Mouse (Mus musculus): ENCODE measurements at regions not wholly inside any gene's neighbourhood (a gene's known extent, or its start where the extent isn't known, plus 50 kb on each side); places are given as distances from the start of the nearest gene placed in this dataset.
A peak's percentile ranks its signal among the peaks of the same experiment; 100 is the strongest.

DNA sequence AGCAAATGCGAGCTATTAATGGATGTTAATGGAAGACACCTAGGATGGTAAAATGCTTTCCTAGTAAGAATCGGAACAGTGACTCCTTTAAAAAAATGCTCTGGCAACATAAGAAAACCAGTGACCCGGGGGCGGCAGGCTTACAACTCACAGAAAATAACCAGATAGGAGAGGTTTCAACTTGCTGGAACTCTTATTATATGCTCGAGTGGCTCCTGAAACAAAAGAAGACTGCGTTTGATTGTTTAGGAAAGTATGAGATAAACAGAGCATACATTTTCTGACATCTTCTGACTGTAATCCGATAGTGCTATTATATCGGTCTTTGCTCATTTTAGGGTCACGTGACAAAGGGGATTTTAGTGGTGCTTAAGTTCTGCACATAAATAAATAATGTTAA is 152.8 kb upstream of the Pkn2 start:
- DNase-seq = no peak

DNA sequence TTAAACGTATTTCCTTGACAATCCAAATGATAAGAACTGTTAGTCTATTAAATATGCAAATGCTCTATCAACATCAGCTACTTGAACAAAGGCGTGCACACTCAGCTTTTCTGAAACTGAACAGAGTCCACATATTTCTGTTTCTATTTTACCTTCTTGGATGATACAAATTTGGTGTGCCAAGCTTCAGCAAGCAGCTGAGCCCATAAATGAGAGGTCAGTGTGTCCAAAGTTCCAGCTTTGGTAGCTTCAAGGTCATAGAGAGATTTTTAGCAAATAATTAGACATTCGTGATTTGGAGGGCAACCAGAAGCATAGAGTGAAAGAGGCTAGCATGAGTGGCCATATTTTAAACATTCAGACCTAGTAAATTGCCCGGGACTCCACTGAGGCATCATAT is 140.7 kb upstream of the Pkn2 start:
- no peak for DNase-seq

DNA sequence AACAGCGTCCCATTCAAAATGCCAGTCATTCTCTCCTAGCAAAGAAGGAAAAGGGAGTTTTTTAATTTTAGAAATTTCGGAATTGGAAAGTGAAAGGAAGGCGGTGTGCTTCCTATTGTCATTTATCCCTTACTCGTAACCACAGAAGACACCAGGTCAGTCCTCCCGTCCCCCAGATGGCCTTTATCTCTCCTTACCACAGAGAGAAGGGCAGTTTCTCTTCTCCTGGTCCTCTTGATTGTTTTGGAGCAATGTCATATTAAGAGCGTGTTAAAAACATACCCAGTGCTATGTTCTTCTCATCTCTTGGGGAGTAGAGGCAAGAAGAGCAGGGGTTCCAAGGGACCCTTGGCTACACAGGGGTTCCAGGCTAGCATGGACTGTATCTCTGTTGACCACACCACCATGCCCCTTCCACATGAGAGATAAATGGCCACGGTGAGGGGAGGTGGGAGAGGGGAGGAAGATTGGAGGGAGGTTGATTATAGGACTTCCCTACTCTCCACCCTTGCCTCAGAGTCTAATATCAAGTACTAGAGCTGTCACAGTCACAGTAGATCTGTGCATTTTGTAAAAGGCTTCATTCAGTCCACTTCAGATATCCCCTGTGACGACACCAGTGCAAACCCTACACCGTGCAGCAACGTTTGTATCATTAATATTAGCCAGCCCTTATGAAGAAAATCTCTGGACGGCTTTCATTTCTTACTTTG is 139.5 kb upstream of the Pkn2 start:
- DNase-seq = no peak

DNA sequence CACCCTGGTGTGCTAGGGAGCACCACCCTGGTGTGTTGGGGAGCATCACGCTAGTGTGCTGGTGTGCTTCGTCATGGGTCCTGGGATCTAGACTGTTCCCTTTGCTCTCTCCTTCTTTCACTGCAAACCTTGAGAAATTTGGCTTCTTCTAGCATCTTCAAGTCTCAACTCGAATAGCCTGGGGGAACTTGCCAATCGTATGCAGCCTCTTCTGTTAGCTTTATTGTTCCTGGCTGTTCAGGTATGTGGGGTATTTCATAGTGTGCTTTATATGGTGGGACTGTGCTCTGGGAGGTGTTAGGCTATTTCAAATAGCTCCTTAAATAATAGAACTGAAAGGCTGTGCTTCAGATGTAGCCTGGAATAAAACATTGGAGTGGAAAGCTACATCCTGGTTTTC is 135.7 kb upstream of the Pkn2 start:
- no peak for DNase-seq

DNA sequence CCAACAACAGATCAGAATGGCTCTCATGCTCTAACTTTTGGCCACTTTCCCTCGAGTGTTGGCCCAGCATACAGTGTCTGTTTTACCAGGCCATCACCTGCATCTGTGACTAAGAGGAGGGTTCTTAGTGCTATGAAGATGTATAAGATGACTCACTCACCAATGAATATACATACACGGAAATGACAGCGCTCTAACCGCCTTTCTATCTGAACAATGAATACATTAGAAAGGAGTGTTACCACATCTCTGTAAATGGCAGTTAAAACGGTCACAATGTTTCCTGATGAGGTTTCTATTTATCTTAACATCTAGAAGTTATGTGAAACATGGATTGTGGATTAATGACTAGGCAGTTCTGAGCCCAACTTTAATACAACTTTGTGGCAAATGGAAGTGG is 135.0 kb upstream of the Pkn2 start:
- DNase-seq = no peak

DNA sequence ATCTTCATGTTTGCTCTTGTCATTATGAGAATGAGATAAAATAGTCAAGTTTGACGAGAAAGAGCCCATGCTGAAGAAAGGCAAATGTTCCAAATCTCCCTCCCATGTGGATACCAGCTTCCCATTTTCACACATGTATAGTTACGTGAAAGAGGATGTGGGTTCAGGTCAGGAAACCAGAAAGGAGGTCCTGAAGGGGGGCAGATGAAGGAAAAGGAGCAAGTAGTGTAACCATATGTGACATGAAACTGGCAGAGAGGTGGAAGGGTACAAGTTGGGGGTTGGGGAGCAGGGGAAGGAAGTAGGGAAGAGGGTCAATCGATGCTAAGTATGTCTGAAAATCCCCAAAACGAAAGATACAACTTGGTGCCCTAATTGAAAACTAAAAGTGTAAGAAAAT is 132.6 kb upstream of the Pkn2 start:
- no peak for DNase-seq

DNA sequence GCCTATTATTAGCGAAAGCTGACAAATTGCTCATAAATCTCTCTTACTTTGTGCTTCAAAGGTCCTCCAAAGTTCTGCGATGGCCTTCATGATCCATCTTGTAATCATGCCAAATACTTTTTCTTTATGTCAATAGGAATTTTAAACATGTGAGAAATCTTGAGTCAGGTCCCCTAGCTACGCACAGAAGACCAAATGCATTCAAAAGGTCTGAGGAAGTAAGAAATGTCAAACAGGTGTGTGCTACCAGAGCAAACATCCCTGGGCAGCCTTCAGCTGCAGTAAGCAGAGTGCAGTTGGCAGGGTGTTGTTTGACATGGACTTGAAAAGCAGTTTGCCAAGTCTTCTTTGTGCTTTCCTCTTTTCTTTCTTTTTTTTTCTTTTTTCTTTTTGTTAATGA is 125.2 kb upstream of the Pkn2 start:
- no peak for DNase-seq

DNA sequence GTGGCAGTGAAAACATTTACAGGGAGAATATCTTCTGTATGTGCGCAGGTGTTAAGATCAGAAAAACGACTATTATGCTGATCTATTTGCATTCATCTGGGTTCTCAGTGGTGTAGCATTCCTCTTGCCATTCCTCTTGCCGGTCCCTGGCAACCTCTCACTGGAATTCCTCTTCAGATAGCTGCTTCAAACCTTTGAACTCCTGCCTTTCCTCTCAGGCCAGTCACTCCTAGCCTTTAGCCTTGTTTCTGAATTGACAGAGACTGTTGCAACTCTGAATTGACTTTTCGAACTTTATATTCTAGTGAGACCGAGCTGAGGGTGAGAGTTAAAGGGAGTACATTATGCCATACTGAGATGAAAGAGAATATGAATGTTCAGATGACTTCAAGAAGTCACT is 120.1 kb upstream of the Pkn2 start:
- DNase-seq = no peak

DNA sequence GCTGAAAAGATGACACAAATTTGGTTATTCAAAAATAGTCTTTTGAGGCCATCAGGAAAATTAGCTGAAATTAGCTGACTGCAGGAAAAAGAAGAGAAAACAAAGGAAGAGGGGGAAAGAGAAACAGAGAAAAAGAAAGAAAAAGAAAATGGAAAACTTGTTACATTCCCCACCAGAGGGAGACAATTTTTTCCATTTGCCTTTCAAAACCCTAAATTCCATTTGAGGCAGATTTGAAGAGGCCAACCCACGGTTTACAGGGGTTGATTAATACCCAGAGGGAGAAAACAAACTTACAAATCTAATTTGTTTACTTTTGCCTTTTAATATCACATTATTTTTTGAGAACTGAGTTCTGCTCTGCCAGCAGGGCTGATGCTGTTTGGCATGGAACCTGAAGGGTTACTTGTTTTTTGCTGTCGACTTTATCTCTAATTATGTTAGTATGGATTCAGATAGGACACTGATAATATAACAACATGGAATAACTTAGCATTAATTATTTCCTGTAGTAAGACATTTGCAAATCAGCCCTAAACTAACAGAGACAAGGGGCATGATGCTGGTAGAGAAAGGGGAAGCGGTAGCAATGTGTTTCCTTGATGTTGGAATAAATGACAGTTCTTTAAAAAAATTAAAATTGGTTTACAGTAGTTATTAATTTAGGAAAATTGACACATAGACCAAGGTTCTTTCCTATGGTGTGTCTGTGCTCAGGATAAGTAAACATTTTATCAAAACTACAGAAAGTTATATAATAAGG is 114.4 kb upstream of the Pkn2 start:
- no peak for DNase-seq

DNA sequence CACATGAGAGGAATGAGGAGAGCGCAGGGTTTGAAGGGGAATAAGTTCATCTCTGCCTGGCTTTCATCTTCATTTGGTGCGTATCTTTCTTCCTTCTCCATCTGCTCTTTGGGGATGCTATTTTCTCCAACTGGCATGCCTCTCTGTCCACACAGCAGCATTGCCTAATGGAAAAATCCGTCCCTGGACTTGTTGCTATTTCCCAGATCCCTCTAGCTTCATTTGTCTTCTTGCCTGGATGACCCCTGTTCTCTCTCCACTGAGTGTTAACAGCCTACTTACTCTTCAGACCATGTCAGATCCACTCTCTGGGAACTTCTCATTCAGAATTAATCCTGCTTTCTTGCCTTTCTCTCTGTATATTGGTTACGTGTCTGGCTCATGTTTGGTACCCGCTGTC is 102.7 kb upstream of the Pkn2 start:
- DNase-seq = no peak

DNA sequence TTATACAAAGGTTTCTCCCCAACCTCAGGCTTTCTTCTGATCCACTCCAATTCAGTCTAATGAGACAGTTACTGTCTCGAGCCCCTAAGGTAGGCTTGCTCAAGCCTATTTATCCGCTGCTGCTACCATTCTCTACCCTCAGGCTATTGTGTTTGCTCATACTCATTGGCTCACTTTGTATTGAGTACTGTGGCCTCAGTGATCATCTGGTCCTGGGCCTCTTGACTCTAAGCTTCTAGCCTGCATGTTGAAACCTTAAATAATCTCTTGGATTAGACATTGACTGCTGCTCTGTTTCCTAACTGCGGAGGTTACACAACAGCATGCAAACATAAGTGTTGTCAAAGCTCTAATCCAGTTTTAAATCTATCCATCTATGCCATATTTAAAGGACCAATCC is 99.4 kb upstream of the Pkn2 start:
- DNase-seq = no peak

DNA sequence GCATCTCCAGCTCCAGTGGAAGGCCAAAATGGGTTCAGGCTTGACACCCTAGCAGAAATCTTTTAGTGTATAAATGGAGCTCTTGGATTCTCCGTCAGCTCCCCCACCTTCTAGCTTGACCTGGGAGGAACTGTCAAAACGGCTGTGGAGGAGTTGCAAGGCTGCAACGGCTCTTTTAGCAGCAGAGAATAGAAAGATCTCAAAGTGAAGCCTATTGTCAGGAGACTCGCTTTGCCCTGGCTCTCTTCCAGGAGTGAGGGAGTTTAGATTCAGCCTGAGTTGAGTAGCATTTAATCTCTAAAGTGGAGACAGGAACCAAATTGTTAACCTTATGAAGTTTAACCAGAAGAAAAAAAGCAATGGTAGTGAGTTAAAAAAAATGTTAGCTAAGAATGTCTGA is 97.4 kb upstream of the Pkn2 start:
- peak in 1 of 2 experiments; percentile 32 for DNase-seq

DNA sequence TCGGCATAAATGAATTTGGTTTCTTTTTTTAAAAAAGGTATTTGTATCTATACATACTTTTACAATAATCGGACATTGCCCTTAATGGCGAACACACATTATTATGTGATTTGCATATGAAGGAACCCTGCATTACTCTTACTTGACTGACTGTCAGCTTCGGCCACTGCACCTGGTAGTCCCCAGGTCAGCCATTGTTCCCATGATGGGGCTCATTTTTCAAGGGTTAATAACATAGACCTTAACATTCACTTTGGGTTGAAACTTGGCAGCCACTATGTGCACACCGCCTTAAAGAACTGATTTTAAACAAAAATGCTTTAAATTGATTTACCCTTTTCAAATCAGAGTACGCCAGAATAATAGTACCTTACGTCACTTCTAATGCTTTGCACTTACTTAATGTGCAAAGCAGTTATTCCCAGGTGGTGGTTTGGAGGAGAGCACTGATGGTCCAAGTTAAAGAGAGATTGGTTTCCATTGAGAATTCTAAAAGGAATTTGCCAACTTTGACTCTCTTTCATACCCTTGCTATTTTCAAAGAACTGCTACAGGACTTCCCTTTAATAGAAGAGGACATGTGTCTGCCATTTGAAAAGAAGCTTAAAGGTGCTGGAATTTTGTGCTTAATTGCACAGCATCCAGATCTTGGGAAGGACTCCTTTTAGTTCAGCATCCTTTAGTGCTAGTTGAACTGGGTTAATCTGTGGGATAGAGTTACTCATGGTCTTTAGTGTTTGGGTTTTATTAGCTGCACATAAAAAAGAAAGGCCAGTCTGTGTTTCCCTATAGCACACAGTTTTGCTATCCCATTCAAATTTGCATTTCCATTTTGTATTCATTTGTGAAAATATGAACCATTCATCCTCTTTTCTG is 95.0 kb upstream of the Pkn2 start:
- DNase-seq = no peak

DNA sequence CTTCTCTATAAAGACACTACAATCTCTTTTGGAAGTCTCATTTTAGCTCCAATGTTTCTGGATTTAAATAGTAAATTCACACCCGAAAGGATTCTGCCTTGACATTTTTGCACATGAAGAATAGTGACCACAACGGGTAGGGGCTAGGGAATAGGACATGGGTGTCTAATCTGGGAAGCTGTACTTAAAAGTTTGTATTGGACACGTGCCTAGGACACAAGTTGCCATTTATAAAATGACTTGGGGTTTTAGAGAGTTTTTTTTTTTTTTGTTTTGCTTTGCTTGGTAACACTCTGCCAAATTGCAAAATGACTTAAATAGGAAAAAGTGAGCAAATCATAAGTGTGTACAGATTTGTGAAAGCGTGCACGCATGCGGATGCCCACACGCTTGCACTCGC is 93.8 kb upstream of the Pkn2 start:
- no peak for DNase-seq

DNA sequence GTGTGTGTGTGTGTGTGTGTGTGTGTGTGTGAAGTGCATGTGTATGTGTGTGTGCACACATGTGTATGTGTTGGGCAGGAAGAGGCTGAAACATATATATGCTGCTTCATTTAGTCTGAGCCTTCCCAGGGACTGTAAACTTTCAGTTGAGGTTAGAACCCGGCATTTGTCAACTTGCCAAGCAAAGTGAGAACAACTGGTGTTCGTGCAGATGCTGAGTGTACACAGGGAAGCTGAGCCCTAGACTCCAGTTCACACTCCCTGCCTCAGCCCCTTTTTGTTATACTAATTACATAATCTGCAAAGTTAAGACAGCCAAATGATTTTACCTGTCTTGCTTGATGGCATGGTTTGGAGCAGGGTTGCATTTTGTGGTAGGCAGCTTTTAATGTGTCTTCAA is 87.7 kb upstream of the Pkn2 start:
- no peak for DNase-seq

DNA sequence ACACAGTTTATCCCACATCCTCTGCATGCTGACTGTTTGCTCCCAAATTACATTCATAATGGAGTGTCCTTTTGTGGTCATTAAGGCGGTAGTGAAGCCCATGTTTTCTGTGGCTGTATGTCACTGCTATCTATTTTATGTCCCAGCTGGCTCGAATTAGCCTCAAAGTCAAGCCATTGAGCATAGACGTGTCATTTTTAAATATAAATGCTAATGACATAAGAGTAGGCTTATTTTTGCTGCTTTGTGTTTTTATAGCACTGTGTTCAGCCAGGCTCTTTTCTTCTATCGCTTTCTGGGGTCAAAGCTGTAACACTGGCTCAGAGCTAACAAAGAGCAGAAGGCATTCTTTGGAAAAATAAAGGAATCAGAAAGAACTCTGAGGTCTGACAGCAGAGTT is 83.8 kb upstream of the Pkn2 start:
- DNase-seq = no peak

DNA sequence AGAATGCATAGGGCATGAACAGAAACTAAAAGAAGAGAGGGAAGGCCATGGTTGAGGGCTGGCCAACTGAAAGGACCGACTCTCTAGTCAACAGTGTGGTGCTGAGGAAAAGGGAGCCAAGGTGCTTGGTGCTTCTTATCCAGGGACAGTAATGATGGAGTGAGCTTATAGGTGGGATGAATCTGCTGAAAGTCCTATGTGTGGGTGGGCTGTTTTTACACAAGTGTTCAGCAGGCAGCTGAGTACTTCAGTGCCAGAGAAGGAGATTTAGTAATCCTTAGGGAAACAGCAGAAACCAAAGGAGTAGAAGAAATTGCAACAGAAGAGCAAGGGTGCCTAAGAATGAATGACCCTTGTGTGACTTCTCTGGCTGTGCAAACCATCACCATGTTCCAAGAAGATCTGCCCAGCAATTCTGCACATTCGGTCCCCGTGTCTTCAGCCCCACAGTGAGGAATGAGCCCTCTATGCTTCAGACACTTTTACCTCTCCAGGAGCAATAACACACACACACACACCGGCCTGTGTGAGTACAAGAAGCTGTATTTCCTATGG is 82.1 kb upstream of the Pkn2 start:
- no peak for DNase-seq

DNA sequence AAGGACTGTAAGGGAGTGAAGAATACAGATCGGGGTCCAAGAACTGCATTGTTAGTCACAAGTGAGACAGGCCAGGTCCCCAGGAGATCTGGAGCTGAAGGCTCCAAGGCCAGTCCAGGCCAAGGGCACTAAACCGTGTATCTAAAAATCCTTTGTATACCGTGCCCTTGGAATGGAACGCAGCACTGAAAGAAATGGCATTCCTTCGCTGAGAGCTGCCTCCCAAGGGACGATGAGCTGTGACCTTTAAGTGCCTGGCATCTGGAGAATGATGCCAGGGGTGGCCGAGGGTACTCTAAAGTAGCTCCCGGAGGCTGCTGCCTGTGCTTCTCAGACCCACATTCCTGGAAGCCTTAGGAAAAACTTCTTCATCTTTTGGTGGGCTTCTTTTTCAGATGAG is 76.0 kb upstream of the Pkn2 start:
- DNase-seq = peak; percentile 30 to 39

DNA sequence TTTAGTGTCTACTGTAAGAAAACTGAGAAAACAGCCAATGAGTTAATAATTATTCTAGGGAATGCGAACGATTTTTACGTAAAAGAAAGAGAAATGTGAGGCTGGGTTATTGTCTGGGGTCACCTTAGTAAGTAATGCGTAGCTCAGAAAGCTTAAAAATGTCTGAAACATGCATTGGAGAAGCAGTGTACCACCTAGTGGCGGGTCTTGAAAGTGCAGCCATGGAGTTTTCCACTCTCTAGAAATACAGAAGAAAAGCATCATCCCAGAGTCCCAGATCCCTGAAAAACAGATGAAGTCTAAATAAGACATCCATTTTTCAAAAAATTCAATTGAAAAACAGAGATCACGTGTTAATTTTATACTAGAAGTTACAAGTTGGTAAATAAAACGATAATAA is 67.0 kb upstream of the Pkn2 start:
- DNase-seq = peak; percentile 58 to 73

DNA sequence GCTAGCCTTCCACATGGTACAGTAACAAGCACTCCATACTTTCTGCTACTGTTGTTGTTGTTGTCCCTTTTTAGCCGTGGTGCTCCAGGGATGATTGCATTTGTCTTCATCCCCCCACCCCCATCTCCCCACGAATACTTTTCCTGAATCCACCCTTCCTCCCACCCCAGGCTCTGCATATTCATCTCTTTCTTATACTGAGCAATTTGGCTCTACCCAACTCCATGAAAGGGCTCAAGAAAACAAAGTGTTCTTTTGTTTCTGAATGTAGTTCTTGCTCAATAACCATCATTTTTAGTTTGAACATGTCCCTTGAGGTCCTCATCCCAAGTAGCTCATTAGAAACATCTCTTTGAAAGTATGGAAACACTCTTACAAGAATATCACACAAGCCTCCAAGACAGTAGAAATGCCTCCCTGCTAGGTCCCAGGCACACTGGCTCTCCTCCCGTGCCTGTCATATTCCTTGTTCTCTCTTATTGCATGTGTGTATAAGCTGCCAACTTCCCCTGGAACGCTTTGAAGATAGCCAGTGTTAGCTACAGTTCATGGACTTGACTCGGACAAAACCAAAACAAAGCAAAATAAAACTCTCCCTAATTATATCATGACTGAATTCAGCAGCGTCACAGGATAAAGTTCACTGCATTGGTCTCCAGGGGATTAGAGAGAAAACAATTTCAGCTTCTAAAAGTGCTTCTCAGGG is 59.7 kb upstream of the Pkn2 start:
- no peak for DNase-seq

DNA sequence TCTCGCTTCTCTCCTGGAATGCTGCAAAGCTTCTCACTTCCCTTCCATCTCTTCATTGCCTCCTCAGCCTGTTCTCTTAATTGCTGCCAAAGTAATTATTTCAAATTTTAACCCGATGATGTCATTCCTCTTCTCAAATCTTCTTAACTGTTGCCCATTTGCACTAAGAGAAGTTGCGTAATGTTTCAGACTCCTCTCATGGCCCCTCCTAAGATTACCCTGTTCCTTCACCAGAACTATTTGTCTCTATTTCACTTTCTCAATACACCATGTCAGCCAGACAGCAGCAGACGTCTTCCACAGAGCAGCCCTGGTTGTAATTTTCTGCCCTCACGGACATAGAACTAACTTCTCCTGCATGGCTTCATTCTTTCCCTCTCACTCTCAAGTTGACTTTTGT is 59.1 kb upstream of the Pkn2 start:
- no peak for DNase-seq

DNA sequence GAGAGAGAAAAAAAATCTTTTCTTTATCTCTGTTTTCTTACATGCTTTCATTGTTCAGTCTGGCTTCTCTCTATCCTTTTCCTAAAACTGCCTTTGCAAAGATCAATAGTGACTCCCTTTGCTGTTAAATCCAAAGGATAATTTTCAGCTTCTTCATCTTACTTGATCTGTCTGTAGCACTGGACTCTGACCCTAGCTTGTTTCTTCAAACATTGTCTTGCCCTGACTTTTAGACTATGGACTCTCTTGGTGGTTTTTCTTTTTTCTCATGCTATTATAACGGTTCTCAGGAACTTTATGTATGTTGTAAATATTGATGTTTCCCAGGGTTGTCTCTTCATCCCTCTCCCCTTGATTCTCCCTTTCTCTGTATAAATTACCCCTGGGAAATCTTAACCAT is 58.0 kb upstream of the Pkn2 start:
- DNase-seq = no peak

All from adrenal gland, postnatal 36 days (tissue).